Mouse (Mus musculus) left cerebral cortex, postnatal 10 days (tissue): ENCODE results near the gene Tmem132e. TPM values are rescaled to one million over a fixed set of nuclear protein-coding genes. Genes with fewer than 3 reads are reported as not detected.

Source experiments
- DNase-seq, 2 experiments: peaks; one replicate each; pipeline ENCODE4 v3.0.0; 2021 to 2022; ENCODE audit warnings: low spot score in 2 of 2, mixed read lengths in 1 of 2; ENCODE audit errors: extremely low spot score in 1 of 2
- intact Hi-C: fragments of 180-260 bp; cut with DNase I; formaldehyde crosslinking; loops from one replicate; pipeline ENCODE4 v1.15.1; 2025
- total RNA-seq, 2 experiments: library from RNA; stranded (reverse); gene quantifications; 2 replicates each; pipeline ENCODE4 v1.2.3; 2021

The Tmem132e gene
- total RNA-seq = 10 to 100 TPM; 19.9 to 23.6 TPM

DNA sequence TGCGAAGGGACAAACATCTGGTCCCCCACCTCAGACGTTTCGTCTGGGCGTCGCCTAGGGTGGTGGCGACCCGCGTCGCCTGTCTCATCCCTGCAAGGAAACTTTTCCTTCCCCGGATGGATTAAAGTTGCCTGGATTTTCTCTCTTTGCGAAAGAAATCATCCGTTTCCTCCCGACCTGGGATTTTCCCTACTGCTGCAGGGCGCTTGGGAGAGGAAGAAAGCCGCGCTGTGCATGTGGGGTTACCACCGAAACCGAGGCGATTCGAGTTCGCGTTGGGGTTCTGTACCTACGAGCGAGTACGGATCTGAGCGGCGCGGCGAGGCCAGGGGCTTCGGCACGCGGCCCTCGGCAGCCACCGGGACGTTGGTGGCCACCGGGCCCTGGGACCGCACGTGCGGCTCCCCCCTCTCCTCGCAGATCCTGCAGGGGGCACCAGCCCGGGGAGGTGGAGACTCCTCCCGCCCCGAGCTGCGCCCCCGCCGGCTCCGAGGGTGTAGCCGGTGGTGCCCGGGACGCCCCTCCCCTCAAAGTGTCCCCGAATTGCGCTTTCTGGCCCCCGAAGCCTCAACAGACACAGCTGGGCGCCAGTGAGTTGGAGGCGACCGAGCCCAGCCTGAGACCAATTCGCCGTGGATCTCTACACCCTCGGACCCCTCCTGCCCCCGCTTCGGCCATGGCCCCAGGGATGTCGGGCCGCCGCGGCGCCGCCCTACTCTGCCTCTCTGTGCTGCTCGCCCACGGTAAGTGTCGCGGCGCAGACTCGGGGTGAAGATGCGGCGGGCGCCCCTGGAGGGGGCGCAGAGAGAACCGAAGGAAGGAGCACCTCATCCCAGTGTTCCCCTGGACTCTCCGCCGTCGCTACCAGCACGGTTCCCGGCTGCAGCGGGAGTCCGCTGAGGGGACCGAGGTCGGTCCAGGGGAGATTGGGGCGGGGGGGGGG lies at the start of gene Tmem132e:
Gene Tmem132e, plus strand, starts transcription at position 530 of the 943 bp plus-strand sequence.
- DNase-seq = peak; percentile 11 to 72
- intact Hi-C loops = loop anchor here (5.0 kb wide), 4 partner anchors 131 to 374 kb away; partner anchors contain the start of genes Cct6b and Zfp830

DNA sequence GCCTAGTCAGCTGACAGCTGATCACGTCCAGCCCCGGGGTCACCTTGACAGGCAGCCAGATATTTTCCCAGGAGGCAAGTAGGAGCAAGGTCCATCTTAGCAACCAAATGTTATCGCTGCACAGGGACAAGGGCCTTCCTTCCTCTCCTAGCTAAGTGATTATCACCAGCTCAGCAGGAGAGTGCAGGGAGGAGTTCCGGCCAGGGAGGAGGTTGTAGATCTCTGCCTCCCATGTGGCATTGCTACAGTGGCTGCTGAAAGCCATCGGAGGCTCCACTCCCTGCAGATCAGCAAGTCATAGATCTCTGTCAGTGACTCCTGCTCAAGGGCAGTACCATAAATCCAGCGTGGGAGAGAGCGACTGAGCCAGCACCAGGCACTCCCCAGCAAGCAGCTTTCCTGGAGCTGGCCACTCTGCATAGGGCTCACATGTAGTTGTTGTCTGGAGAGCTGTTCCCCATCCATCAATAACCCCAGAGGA lies 48.7 kb upstream of the Tmem132e start:
- peak in 1 of 2 experiments; percentile 35 for DNase-seq
- intact Hi-C loops = no loop called here

DNA sequence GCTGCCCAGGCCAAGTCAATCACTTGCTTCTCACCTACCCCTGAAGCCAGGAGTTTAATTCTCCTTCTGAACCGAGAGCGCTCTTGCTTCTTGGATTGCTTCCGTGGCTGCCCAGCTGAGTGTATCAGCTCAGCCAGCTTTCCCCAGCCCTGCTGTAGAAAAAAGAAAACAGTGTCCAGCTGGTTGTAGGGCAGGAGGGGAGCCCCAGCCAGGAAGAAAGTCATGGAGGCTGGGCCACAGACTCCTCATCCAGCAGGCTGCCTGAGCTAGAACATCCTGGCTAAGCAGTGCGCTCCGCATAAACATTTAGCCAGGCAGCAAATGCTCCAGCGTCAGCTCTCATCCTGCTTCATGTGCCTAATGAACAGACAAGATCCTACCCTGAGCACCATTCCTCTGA lies 48.3 kb upstream of the Tmem132e start:
- no peak for DNase-seq
- intact Hi-C loops = no loop called here

DNA sequence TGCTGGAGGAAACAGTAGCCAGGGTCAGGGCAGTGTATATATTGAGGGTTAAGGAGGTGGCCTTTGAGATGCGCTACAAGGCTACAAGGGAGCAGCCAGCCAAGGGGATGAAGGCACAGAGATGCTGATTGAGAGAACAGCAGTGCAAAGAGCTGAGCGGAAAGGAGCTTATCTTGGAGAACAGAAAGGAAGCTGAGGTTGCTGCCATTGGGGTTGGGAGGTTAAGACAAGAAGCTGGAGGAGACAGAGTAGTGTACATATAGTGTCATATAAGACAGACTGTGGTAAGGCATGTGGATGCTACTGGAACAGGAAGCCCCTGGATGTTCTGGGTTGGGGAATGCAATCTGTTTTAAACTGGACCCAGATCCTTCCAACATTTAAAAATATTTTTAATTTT lies 47.8 kb upstream of the Tmem132e start:
- DNase-seq = no peak
- intact Hi-C loops = no loop called here

DNA sequence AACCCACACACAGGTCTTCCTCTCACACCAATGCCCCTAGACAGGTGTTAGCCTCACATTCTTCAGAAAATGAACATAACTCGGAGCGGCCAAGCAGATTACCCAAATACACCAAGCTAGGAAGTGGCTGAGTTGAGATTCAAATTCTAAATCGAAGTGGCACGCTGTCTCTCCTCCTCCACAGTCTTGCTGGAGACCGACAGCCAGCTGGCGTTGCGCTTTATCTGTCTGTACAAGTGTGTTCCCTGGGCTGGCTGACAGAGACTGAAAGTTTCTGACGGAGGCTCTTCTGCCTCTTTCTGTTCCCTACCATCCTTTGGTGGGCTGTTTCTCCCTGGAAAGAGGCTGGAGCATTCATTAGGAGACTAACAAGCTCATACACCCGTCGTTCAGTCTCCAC lies 37.7 kb upstream of the Tmem132e start:
- DNase-seq = peak; percentile 26 to 49
- intact Hi-C loops = no loop called here

DNA sequence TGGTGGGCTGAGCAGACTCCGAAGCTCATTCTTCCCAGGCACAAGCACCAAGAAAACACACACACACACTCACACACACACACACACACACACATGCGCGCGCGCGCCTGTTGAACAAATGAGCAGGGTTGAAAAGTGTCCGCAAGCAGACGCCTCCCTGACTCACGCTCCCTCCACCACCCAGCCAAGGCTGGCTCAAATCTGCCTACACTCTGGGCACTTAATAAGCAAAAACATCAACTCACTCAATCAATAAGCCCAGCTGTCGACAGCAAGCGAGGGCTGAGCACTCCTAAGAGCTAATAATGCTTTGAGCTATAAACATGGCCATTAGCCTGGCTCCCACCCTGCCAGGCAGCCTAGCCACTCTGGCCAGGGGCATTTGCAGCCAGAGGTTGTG lies 18.5 kb upstream of the Tmem132e start:
- no peak for DNase-seq
- intact Hi-C loops = no loop called here

DNA sequence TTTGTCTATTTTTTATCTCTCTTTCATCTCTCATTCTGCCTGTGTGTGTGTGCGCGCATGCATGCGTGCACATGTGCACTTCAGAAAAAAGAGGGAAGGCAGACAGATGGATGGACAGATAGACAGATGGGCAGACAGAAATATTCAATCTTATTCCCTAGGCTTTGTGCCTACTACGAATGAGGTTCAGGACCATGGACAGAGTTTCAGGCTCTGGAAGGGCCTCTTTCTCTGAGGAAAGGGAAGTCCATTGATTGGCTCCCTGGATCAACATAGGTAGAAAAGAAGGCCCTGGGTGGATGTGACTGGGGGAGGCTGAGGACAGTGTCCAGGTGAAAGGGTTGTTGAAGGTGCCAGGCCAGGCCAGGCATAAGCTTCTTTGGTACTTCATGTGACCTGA lies 17.1 kb upstream of the Tmem132e start:
- DNase-seq = no peak
- intact Hi-C loops = no loop called here

DNA sequence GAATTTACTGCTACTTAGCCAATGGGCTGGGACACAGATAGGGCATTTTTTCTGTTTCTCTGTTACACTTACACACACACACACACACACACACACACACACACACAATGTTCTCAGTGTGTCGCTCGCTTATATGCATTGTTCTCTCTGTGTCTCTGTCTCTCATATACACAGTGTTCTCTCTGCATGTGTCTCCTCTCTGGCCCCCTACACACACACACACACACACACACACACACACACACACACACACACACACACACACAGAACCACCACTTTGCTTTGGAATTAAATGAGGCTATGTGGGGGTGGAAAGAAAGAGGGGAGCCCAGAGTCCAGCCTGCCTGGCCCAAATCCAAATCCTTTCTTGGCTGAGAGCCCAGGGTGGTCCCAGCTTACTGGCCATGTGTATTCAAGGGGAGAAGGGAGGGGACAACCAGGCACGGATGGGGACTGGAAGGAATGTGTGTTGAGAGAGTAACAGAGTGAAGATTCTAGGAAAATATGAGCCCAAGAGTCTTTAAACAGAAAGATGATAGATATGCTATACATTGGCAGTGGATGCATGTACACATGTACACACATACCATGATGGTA lies 8.0 kb upstream of the Tmem132e start:
- intact Hi-C loops = no loop called here
- peak; percentile 55 to 72 for DNase-seq

DNA sequence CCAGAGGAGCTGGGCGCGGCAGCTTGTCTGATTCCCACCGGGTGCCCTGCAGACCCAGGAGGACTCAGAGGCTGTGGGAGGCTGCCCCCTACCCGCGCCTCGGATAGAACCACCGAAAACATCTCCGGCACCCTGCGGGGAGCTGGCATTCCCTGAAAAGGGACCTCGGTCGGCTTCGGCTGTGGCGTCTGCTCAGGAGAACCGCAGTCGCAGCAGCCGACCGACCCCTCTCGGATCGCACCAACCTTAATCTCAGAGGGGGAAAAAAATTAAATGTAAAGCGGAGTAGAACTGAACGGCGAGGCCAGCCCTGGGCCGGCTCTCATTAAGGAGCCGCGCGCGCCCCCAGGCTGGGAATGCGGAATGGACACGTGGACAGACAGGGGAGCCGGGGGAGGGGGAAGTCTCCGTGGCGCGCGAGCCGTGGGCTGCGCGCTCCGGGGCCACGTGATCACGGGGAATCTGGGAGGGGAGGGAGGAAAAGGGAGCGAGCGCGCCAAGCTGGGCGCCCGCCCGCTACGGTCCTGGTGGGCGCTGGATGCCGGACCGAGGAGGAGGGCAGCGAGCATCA lies 1.6 kb upstream of the Tmem132e start:
- intact Hi-C loops = loop anchor here (5.0 kb wide), 4 partner anchors 130 to 375 kb away; partner anchors contain the start of genes Cct6b and Zfp830
- peak; percentile 83 to 88 for DNase-seq

DNA sequence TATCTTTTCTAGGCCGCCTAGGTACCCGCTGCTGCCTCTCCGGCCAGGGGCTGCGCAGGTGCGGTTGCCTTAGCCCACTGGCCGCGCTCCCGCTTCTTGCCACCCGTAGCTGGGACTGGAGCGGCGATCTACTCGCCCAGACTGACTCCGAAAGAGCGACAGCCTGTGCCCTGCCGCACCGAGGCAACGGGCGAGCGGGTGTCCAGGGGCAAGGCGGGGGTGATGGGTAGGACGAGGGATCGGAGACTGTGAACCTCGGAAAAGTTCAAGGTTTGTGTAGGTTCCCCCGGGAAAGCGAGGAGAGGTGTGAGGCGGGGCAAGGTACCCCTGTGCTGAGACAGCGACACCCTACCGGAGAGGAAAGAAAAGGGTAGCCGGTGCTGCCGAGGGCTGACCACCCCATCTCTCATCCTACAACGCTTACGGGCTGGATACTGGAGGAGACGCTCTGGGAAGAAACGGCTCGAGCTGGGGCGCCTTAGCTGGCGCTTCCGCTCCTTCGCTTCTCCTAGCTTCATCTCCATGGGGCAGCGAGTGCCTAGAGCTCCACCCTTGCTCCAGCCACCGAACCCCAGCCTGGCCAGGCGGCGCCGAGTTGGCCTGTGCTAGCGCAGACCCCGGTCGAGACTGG lies 874 bp upstream of the Tmem132e start:
- intact Hi-C loops = loop anchor here (5.0 kb wide), 4 partner anchors 131 to 374 kb away; partner anchors contain the start of genes Cct6b and Zfp830
- peak in 1 of 2 experiments; percentile 42 for DNase-seq

DNA sequence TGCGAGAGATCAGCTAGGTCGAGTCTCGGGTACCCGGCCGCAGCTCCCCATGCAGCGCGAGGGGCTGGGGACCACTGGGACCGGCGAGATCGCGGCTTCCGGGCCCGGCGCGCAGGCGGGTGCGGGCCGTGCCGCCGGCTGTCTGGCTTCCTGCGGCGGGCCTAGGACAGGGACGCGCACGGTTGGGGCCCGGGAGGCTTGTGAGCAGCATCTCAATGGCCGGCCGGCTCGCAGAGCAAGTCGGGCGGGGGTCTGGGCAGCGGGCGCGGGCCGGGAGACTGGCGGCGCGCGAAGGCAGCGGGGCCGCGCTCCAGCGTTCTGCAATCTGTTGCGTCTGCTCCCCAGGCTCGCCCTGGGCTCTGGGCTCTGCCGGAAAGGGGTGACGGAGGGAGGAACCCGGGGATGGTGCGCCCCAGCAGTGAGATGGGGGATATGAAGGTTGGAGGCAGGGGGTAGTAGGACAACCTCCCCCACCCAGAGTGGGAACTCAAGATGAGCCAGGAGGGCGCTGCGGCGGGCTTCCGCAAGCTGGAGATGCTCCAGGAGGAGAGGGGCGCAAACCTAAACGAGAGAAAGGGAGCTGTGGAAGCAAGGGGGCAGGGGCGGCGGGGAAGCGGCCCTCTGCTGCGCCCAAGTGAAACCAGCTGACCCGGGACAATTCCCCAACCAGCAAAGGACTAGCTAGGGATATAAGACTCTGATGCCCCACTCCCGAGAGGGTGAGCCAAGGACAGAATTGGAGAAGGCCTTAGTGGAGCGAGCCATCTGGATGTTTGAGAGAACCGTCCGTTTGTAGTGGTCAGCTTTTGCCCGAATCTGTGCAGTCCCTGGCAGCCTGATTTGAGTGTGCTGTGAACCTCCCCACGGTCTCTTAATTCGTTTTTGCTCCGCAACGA lies 944 bp downstream of the Tmem132e start:
- intact Hi-C loops = loop anchor here (5.0 kb wide), 5 partner anchors 132 to 503 kb away; partner anchors contain the start of genes Cct6b, Fndc8, Rad51d and Zfp830
- peak; percentile 15 to 64 for DNase-seq

DNA sequence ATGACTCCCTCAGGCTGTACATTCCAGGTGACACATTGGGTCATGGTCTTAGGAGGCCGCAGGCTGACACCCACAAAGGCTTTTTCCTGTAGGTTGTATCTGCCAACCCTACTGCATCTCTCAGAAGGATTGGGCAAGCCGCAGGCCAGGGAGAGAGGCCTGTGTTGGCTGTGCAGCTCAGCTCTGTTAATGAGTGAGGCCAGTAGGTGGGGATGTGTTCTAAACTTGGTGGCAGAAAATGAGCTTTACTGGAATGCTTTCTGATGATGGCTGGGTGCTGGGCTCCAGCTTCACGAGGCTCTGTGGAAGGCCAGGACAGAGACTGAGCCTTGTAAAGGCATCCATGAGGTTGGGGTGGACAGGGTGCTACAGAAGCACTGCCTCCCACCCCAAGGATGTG lies 3.6 kb downstream of the Tmem132e start:
- intact Hi-C loops = loop anchor here (5.0 kb wide), 1 partner anchor 500 kb away; the partner anchor contains the start of genes Fndc8 and Rad51d
- no peak for DNase-seq

DNA sequence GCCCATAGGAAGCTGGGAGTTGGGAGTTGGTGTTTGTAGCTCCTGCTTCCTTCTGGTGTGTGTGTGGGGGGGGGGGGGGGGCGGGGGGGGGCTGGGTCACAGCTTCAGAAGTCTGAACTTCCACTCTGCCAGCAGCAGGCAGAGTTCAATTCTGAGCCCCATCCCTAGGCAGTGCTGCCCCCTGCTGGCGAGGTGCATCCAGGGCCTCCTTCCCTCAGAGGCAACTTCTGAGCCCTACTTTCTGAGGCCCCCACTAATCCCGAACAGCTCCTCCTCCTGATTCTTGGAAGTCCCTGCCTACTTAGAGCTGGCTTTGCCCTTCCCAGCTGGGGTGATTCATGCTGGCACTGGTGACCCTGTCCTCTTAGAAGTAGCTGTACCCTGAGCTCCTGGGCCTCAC lies 10.9 kb downstream of the Tmem132e start:
- DNase-seq = peak in 1 of 2 experiments; percentile 55
- intact Hi-C loops = no loop called here

DNA sequence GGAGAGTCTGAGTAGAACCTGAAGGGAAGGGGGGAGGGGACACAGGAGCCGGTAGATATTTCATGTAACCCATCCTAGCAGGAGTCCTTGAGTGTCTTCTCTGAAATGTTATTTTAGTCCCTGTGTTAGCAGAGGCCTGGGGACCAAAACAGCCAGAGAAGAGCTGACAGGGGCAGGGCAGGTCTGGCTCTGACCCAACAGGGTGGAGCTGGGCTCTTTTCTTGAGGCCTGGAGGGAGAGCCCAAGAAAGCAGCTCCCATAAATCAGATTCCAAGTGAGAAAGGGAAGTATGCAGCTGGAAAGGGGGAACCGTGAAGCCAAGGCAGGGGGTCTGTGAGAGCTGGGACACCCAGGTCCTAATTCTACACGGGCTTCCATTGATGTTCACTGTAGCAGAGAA lies 16.9 kb downstream of the Tmem132e start:
- no peak for DNase-seq
- intact Hi-C loops = no loop called here

DNA sequence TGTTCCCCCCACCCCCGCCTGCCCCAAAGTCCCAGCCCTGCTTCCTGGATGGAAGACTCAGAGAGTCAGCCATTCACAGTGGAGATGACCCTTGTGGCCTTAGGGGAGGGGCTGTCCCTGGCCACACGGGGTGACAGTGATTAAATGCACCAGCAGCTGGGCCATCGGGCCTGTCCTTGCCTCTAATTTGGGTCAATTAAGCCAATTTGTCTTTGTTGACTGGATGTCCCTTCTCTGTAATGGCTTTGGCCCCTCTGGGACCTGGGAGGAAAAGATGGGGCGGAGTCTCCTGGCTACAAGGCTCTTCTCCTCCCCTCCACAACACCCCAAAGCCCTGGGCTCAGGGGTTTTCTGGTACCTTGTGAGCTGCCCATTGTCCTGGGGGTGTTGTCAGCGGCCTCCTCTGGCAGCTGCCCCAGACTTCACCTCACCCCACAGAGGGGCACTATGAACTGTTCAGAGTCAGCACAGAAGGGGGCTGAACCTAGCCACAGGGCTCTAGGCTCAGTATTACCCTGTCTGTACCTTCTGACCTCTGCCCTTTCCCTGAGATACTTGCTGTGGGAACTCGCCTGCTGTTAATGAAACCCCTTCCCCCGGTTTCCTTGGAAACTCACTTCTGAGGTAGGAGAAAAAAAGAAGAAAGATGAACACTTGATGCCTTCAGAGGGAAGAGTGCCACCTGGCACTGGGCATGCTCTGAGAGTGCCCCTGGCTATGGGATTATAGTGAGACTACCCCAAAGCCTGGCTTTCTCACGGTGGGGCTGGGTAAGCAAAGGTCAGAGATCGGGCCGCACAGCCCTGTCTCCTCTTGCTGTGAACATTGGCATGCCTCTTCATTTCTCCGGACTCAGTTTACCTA lies 17.9 kb downstream of the Tmem132e start:
- no peak for DNase-seq
- intact Hi-C loops = no loop called here

DNA sequence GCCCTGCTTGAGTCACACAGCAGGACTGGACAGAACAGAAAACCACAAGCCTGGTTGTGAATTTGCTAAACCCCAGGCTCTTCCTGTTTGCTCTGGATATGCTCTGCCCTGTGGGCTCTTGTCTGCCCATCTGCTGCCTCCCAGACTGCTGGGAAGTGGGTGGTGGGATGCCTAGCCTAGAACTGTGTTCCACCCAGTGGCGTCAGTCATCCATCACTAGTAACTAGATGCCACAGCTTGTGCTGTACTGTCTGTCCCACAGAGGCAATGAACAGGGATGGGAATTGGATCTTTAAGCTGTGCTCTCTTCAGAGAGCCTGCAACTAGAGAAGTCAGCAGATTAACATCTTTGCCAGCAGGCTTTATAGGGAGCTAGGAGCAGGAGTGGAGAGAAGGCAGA lies 23.8 kb downstream of the Tmem132e start:
- DNase-seq = no peak
- intact Hi-C loops = no loop called here
